Mouse (Mus musculus): ENCODE results near the gene Gm17660. TPM values are rescaled to one million over a fixed set of nuclear protein-coding genes. Genes with fewer than 3 reads are reported as not detected.
A peak's percentile ranks its signal among the peaks of the same experiment; 100 is the strongest.
"Not testable (repeated sequence)": the region's sequence is repeated elsewhere in the genome, so short reads cannot be mapped to it uniquely, and the experiment has no call there.

Gm17660 gene
- polyA plus RNA-seq, 1 experiment from 2014 or later, result not detected

DNA sequence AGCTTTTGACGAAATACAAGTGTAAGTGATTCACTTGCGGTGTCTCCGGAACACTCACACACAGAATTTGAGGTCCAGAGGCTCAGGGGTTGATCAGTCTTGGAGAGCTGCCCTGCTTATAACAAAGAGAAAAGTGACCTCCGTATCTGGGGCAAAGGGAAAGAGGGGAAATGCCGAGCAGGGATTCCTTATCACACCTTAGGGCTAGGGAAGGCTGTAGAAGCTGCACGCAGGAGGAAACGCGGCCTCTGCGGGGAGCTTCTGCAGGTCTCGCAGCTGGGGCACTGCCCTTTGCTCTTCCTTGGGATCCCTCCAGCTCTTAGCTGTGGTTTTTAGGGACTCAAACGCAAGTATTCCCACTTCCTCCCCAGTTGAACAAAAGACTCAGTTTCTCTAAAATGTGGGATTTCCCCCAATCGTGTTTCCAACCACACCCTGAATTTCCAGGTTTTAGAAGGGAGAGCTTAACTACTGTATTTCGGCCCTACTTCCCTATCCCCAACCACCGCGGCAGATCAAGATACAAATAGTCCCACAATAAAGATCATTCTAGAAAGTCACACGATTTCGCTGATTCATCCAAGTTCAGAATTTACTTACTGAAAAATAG lies 52.1 kb downstream of the Gm17660 start:
- H3K4me3 ChIP-seq (replicated peaks), result no peak overlapping the region
- ATAC-seq, result peak; percentile 29
- H3K4me1 ChIP-seq (replicated peaks), result peaks cover 8% of the 10 kb centered on the region; the same call in 1 of the 2 replicates
- H3K9ac ChIP-seq, result no peak overlapping the region
- no peaks in the 10 kb centered on the region for H3K9me3 ChIP-seq
- H3K4me2 ChIP-seq (replicated peaks), result peak overlapping the region; percentile 26; the same call in 1 of the 2 replicates
- H3K27me3 ChIP-seq (replicated peaks), result no peaks in the 10 kb centered on the region
- WGBS, result 46% methylated on average over 17 of the region's 17 CpGs
- peak overlapping the region; percentile 27; the same call in 1 of the 2 replicates for H3K27ac ChIP-seq
- H3K36me3 ChIP-seq, result no peaks in the 10 kb centered on the region

DNA sequence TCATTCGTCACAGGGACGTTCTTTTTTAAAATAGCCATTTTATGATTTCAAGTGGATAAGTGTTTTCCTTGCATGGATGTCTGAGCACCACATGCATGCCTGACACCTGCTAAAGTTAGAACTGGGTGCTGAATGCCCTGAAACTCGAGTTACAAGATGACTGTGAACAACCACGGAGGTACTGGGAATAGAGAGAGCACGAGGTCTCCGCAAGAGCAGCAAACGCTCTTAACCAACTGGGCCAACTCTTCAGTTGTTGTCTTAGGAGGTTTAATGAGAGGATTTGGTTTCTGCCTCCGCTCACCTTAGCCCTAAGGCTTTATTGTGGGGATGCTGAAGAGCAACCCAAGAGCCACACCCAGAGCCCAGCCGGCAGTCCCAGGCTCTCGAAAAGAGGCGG lies 52.6 kb downstream of the Gm17660 start:
- H3K36me3 ChIP-seq, result no peaks in the 10 kb centered on the region
- no peak for ATAC-seq
- WGBS, result 72% methylated on average over 11 of the region's 11 CpGs
- H3K27ac ChIP-seq, result 0 out of 2 replicates have a peak overlapping the region, but pooled peaks have one; percentile 27
- peaks cover 10% of the 10 kb centered on the region; the same call in 1 of the 2 replicates for H3K4me1 ChIP-seq (replicated peaks)
- H3K27me3 ChIP-seq (replicated peaks), result no peaks in the 10 kb centered on the region
- no peak overlapping the region for H3K4me3 ChIP-seq (replicated peaks)
- no peaks in the 10 kb centered on the region for H3K9me3 ChIP-seq
- H3K4me2 ChIP-seq (replicated peaks), result 0 out of 2 replicates have a peak overlapping the region, but pooled peaks have one; percentile 26
- H3K9ac ChIP-seq, result no peak overlapping the region

- ATAC-seq; H3K9me3 ChIP-seq; H3K36me3 ChIP-seq; H3K27ac ChIP-seq; H3K4me3 ChIP-seq (replicated peaks); H3K4me2 ChIP-seq (replicated peaks); H3K27me3 ChIP-seq (replicated peaks); H3K9ac ChIP-seq; H3K4me1 ChIP-seq (replicated peaks): not testable (repeated sequence)
- WGBS, result 77% methylated on average over 5 of the region's 5 CpGs
Observed at GRCm38 (mm10) chr5:104024193-104024592, 53.2 kb downstream of the Gm17660 start.

DNA sequence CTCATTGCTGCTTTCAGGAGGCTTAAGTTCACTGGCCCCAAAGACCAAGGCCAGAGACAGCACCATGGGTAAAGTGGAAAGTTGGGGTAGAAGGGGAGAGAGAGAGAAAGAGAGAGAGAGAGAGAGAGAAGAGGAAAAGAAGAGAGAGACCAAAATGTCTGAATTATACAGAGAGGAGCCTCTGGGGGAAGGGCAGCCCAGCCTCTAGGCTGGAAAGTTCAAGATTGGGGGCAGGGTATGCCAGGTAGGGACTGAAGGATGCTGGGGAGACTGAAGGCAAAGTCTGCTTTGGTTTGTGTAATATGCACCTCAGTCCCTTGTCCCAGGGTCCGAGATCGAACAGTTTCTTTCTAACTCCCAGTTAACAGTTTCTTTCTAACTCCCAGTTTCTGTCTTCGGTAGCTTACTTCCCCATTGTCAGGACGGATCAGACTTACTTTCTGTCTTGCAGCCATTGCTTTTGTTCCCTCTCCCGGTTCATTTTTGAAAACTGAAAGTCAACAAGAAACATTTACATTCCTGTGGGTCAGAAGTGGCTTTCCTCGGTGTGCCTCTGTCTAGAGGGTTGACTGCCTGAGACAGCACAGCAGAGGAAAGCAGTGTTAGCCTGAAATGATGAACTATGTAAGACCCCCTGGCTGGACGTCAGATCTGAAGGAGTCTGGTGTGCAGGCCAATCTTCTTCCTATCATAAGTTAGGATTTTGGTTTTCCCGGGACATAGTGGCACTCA lies 54.0 kb downstream of the Gm17660 start:
- Histone ChIP-seq H3K4me3 (replicated peaks) (no peak overlapping the region), H3K9ac (no peak overlapping the region), H3K4me1 (replicated peaks) (peaks cover 10% of the 10 kb centered on the region; the same call in 1 of the 2 replicates), H3K9me3 (no peaks in the 10 kb centered on the region), H3K27me3 (replicated peaks) (no peaks in the 10 kb centered on the region), H3K4me2 (replicated peaks) (no peak overlapping the region), H3K27ac (no peak overlapping the region), H3K36me3 (no peaks in the 10 kb centered on the region)
- no peak for ATAC-seq
- 72% methylated on average over 8 of the region's 8 CpGs for WGBS

- H3K9ac ChIP-seq, result no peak overlapping the region
- no peaks in the 10 kb centered on the region for H3K27me3 ChIP-seq (replicated peaks)
- peak overlapping the region; percentile 92; the same call in 1 of the 2 replicates for H3K27ac ChIP-seq
- peaks cover 10% of the 10 kb centered on the region; the same call in 1 of the 2 replicates for H3K4me1 ChIP-seq (replicated peaks)
- peak overlapping the region; percentile 73 for H3K4me2 ChIP-seq (replicated peaks)
- 0 out of 2 replicates have a peak overlapping the region, but pooled peaks have one; percentile 47 for H3K4me3 ChIP-seq (replicated peaks)
- H3K9me3 ChIP-seq, result no peaks in the 10 kb centered on the region
- no peak for ATAC-seq
- H3K36me3 ChIP-seq, result peaks cover 5% of the 10 kb centered on the region; the same call in 1 of the 2 replicates
- WGBS, result 36% methylated on average over 5 of the region's 5 CpGs
Observed at GRCm38 (mm10) chr5:104022558-104022957, 54.9 kb downstream of the Gm17660 start.

GRCm38 (mm10) chr5:104021597-104022378 lies 55.6 kb downstream of the Gm17660 start, which contains the start of gene Hsd17b11:
Hsd17b11 (minus strand) TSS chr5:104021919.
- WGBS, result 1% methylated on average over 31 of the region's 31 CpGs
- H3K9me3 ChIP-seq, result no peaks in the 10 kb centered on the region
- H3K4me1 ChIP-seq (replicated peaks), result peaks cover 10% of the 10 kb centered on the region; the same call in 1 of the 2 replicates

More at GRCm38 (mm10) chr5:104021597-104022378, 55.6 kb downstream of the Gm17660 start, which contains the start of gene Hsd17b11:
- Histone ChIP-seq H3K36me3 (peaks cover 8% of the 10 kb centered on the region), H3K27ac (peak within 1 kb of the TSS; percentile 92), H3K4me2 (replicated peaks) (peak within 1 kb of the TSS; percentile 73), H3K27me3 (replicated peaks) (no peaks in the 10 kb centered on the region), H3K4me3 (replicated peaks) (peak within 1 kb of the TSS; percentile 47), H3K9ac (peak within 1 kb of the TSS; percentile 48)
- peak; percentile 96 for ATAC-seq

Other genes starting within 250 kb of the Gm17660 start
- gene Klhl8, start 166.3 kb downstream of the Gm17660 start, polyA plus RNA-seq (2015; fragmentation: Nextera tagmentation; extraction: Ambion mirVana), result 8.2 and 8.5 TPM in 2 replicates
- gene Hsd17b13, start 100.2 kb downstream of the Gm17660 start, polyA plus RNA-seq (2015; fragmentation: Nextera tagmentation; extraction: Ambion mirVana), result 22.0 and 24.0 TPM in 2 replicates
- 8.2 and 8.4 TPM in 2 replicates for gene Hsd17b11, start 55.7 kb downstream of the Gm17660 start, polyA plus RNA-seq (2015; fragmentation: Nextera tagmentation; extraction: Ambion mirVana)
- gene Nudt9, start 31.3 kb downstream of the Gm17660 start, polyA plus RNA-seq (2015; fragmentation: Nextera tagmentation; extraction: Ambion mirVana), result 61.7 and 63.6 TPM in 2 replicates
- gene Sparcl1, start 36.1 kb upstream of the Gm17660 start, polyA plus RNA-seq (2015; fragmentation: Nextera tagmentation; extraction: Ambion mirVana), result 185 and 198 TPM in 2 replicates
- gene Dspp, start 93.1 kb upstream of the Gm17660 start, polyA plus RNA-seq (2015; fragmentation: Nextera tagmentation; extraction: Ambion mirVana), result not detected in 2 replicates
- 0.61 and 0.72 TPM in 2 replicates for gene Dmp1, start 125.0 kb upstream of the Gm17660 start, polyA plus RNA-seq (2015; fragmentation: Nextera tagmentation; extraction: Ambion mirVana)
- gene Ibsp, start 221.6 kb upstream of the Gm17660 start, polyA plus RNA-seq (2015; fragmentation: Nextera tagmentation; extraction: Ambion mirVana), result 0.13 TPM in 1 of 2 replicates, not detected in the other
- gene Mepe, start 247.7 kb upstream of the Gm17660 start, polyA plus RNA-seq (2015; fragmentation: Nextera tagmentation; extraction: Ambion mirVana), result not detected in 2 replicates